Mouse (Mus musculus): ENCODE measurements around the gene Samd14. TPM values are rescaled to one million over a fixed set of nuclear protein-coding genes. Genes with fewer than 3 reads are reported as not detected.

Samd14 gene
- polyA plus RNA-seq, 1 experiment from 2014 or later: 15.0 TPM

DNA sequence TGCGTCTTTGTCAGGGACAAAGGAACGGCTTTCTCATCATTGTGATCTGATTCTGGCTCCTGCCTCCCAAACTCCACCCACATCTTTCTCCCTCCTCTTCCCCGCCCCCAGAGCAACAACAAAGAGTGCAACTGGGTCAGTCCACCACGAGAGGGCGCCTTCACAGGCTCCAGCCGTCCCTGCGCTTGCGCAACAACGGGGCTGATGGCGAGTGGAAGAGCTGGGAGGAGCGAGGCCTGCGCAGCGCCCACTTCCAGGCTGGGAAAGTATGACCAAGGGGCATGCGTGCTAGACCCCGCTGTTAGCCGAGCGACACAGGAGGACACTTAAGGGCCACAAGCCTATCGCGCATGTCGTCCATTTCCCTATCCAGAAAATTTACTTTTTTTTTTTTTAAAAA lies 30.7 kb upstream of the Samd14 start:
- no peak overlapping the region for H3K9ac ChIP-seq
- peak; percentile 94 for ATAC-seq
- H3K4me3 ChIP-seq (replicated peaks): peak overlapping the region; percentile 10; the same call in 1 of the 2 replicates
- H3K9me3 ChIP-seq: no peaks in the 10 kb centered on the region
- under 1% methylated on average over 20 of the region's 20 CpGs for WGBS
- no peak overlapping the region for H3K27ac ChIP-seq
- peak overlapping the region; percentile 61 for H3K4me2 ChIP-seq (replicated peaks)
- no peaks in the 10 kb centered on the region for H3K36me3 ChIP-seq
- H3K27me3 ChIP-seq (replicated peaks): no peaks in the 10 kb centered on the region
- 0 out of 2 replicates have a peak, but pooled peaks cover 5% of the 10 kb centered on the region for H3K4me1 ChIP-seq (replicated peaks)

DNA sequence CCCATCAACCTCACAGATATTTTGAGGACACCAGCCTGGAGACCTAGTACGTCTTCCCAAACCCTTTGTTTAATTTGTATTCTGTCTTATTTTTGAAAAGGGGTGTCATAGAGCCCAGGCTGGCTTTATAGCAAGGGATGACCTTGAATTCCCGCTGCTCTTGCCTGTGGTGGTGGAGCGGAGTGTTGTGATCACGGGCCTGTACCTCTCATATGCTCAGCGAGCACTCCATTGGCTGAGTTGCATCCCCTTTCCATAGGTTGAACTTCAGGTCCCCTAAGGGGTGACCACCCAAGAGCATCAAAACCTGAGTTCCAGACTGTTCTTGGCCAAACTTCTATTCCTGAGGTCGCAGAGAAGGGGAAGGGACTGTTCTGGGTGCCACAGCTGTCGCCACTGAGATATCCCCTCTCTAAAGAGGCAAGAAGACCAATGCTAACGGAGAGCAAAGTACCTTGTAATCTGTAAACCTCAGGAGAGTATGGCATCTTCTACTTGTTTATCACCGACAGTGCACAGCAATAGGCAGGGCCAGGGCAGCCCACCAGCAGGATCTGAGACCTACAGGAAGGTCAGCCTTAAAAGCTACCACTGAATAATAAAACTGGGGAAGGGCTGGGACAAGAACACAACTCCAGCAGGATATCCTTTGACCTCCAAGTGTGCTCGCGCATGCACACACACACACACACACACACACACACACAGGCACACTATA lies 30.1 kb upstream of the Samd14 start:
- peak; percentile 39 for ATAC-seq
- Histone ChIP-seq H3K9ac (no peak overlapping the region), H3K36me3 (no peaks in the 10 kb centered on the region), H3K27ac (no peak overlapping the region), H3K9me3 (no peaks in the 10 kb centered on the region), H3K27me3 (replicated peaks) (no peaks in the 10 kb centered on the region), H3K4me2 (replicated peaks) (peak overlapping the region; percentile 61), H3K4me3 (replicated peaks) (no peak overlapping the region), H3K4me1 (replicated peaks) (0 out of 2 replicates have a peak, but pooled peaks cover 5% of the 10 kb centered on the region)
- 68% methylated on average over 11 of the region's 11 CpGs for WGBS

DNA sequence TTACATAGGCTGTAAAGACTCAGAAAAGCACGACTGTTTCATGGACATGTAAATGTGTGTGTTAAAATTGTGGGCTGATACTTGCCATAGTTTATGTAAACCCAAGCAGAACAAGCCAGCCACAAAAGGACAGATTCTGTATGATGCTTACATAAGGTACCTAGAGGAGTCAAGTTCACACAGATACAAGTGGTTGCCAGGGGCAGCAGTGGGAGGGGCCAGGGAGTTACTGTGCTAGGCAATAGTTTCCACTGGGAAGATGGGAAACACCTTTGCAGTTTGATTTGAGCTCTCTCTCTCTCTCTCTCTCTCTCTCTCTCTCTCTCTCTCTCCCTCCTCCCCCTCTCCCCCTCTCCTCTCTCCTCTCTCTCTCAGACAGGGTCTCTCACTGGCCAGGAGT lies 24.5 kb upstream of the Samd14 start:
- Histone ChIP-seq H3K4me1 (replicated peaks) (peaks cover 22% of the 10 kb centered on the region), H3K4me3 (replicated peaks) (no peak overlapping the region), H3K4me2 (replicated peaks) (no peak overlapping the region), H3K36me3 (no peaks in the 10 kb centered on the region), H3K9ac (no peak overlapping the region), H3K9me3 (no peaks in the 10 kb centered on the region), H3K27me3 (replicated peaks) (no peaks in the 10 kb centered on the region), H3K27ac (peak overlapping the region; percentile 36; the same call in 1 of the 2 replicates)
- no peak for ATAC-seq
- 22% methylated on average over 1 of the region's 1 CpGs for WGBS

DNA sequence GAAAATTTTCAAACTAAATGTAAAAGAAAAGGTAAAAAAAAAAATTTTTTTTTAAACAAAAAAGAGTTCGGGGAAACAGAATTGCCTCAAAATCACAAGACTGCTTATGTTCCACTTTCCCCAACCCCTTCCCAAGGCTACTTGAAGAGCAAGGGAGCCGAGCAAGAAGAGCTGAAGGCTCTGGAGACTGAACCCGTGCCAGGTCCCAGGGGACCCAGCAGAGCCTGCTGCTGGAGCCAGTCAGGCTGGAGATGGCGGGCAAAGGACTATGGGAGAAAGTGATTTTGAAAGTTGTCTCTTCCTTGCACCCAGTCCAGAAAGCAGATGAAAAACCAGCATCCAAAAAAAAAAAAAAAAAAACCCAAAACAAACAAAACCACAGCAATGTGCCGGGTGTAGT lies 23.9 kb upstream of the Samd14 start:
- peaks cover 27% of the 10 kb centered on the region for H3K4me1 ChIP-seq (replicated peaks)
- no peak overlapping the region for H3K4me3 ChIP-seq (replicated peaks)
- H3K9ac ChIP-seq: no peak overlapping the region
- H3K4me2 ChIP-seq (replicated peaks): no peak overlapping the region
- 67% methylated on average over 5 of the region's 5 CpGs for WGBS
- H3K27me3 ChIP-seq (replicated peaks): no peaks in the 10 kb centered on the region
- no peaks in the 10 kb centered on the region for H3K36me3 ChIP-seq
- H3K27ac ChIP-seq: no peak overlapping the region
- no peak for ATAC-seq
- H3K9me3 ChIP-seq: no peaks in the 10 kb centered on the region

DNA sequence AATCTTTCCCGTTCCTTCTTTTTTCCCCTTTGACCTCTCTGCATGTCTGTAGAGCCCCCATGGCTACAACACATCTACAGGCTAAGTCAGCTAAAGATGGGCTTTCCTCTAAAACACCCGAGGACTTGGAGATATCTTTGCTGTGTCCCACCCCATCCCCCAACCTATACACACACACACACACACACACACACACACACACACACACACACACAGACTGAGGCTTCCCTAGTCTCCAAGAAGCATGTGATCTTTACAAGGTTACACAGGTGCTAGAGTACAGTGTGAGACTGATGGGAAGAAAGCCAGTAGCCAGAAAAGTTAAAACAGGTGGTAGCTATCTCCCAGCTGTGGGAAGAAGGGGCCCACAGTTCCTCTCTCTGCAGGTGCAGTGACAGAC lies 23.2 kb upstream of the Samd14 start:
- no peak for ATAC-seq
- H3K9me3 ChIP-seq: no peaks in the 10 kb centered on the region
- 58% methylated on average over 2 of the region's 2 CpGs for WGBS
- H3K9ac ChIP-seq: no peak overlapping the region
- H3K4me1 ChIP-seq (replicated peaks): peaks cover 27% of the 10 kb centered on the region
- H3K36me3 ChIP-seq: no peaks in the 10 kb centered on the region
- no peak overlapping the region for H3K27ac ChIP-seq
- H3K4me3 ChIP-seq (replicated peaks): no peak overlapping the region
- H3K27me3 ChIP-seq (replicated peaks): no peaks in the 10 kb centered on the region
- no peak overlapping the region for H3K4me2 ChIP-seq (replicated peaks)

DNA sequence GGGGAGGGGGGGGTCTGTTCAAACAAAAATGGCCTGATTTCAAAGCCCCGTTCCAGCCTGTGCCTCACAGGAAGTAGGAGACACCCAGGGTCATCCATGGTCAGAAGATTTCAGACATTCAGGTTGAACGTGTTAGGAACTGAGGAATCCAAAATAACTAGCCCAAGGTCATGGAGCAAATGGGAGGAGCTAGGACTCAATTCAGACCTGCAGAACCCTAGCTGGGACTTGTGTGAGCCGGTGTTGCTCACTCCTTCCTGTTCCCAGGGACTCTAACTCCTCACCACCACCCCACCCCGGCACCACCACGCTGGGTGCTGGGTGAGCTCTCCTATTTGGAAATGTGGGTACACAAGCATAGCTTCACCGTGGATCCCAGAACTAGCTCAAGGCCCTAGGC lies 22.3 kb upstream of the Samd14 start:
- H3K4me1 ChIP-seq (replicated peaks): peaks cover 32% of the 10 kb centered on the region
- H3K27me3 ChIP-seq (replicated peaks): no peaks in the 10 kb centered on the region
- 41% methylated on average over 6 of the region's 6 CpGs for WGBS
- no peak overlapping the region for H3K27ac ChIP-seq
- no peak overlapping the region for H3K9ac ChIP-seq
- H3K4me3 ChIP-seq (replicated peaks): no peak overlapping the region
- no peaks in the 10 kb centered on the region for H3K36me3 ChIP-seq
- H3K9me3 ChIP-seq: no peaks in the 10 kb centered on the region
- no peak overlapping the region for H3K4me2 ChIP-seq (replicated peaks)
- no peak for ATAC-seq

DNA sequence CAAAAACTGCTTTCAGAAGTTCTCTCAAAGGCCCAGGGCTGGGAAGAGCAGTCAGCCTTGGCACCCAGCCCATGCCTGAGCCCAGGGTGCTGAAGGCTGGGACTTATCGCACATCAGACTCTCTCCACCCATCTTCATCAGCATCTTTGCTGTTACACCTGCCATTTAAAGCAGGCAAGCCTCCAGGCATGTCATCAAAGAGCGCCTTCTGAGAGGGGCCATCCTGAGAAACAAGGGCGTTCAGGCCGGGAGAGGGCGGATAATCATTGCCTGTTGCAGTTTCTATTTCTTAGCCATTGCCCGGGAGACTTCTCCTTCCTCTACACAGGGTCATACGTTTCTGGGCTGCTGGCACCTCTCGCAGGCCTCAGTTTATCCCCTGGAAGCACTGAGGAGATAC lies 21.8 kb upstream of the Samd14 start:
- no peak overlapping the region for H3K27ac ChIP-seq
- no peaks in the 10 kb centered on the region for H3K36me3 ChIP-seq
- H3K9me3 ChIP-seq: no peaks in the 10 kb centered on the region
- H3K27me3 ChIP-seq (replicated peaks): no peaks in the 10 kb centered on the region
- H3K9ac ChIP-seq: no peak overlapping the region
- no peak for ATAC-seq
- no peak overlapping the region for H3K4me2 ChIP-seq (replicated peaks)
- peaks cover 37% of the 10 kb centered on the region for H3K4me1 ChIP-seq (replicated peaks)
- WGBS: 81% methylated on average over 8 of the region's 8 CpGs
- no peak overlapping the region for H3K4me3 ChIP-seq (replicated peaks)

DNA sequence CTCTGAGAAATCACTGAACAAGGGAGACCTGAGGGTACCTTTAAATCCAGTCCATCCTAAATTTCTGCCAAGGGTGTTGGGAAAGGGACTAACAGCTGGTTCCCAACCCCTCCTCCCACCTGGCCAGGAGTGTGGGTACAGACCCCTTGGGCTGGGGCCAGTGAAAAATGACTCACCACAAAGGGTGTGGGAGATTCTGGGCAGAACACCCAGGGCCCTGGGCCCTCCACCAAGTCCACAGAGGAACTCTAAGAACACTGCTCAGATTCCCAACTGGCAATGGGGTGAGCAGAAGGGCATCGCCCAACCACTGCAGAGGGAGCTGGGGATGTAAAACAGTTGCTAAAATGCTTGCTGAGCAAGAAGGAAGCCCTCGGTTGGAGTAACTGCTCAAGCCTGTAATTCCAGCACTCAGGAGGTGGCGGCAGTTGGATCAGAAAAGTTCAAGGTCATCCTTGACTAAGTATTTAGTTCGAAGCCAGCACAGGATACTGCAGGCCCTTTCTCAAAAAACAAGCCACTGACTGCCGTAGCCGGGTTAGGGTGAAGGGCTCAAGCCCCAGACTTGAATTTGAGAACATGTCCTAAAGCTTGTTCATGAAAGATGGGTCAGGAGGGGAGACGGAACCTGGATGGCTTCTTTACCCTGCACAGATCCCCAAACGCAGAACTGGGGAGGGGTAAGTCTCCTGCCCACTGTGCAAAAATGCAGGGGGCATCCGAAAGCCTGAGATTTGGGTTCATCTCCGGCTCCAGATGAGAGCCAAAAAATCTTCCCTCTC lies 20.7 kb upstream of the Samd14 start:
- peak overlapping the region; percentile 93 for H3K4me2 ChIP-seq (replicated peaks)
- H3K36me3 ChIP-seq: no peaks in the 10 kb centered on the region
- peak overlapping the region; percentile 52 for H3K9ac ChIP-seq
- H3K27me3 ChIP-seq (replicated peaks): no peaks in the 10 kb centered on the region
- H3K9me3 ChIP-seq: no peaks in the 10 kb centered on the region
- H3K4me1 ChIP-seq (replicated peaks): peaks cover 49% of the 10 kb centered on the region
- H3K4me3 ChIP-seq (replicated peaks): peak overlapping the region; percentile 47
- WGBS: 17% methylated on average over 10 of the region's 10 CpGs
- no peak for ATAC-seq
- H3K27ac ChIP-seq: peak overlapping the region; percentile 92

DNA sequence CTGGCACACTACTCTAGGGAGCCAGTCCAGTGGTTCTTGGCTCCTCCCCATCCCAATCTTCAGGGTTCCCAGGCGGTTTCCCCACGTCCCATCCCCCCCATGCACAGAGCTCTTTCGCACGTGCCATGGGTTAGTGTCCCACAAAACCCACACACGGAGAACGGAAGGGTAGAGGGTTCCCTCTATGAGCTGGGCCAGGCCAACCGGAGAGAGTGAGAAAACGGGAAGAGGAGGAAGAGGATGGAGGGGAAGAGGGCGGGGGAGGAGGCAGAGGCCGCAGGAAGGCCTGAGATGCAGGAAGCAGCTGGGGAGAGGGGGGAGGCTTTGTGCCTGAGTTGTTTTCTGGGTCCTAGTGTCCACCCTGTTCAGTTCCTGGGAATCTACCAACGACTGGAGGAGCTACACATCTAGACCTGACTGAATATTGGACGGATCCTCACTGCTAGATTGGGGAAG lies 20.1 kb upstream of the Samd14 start:
- peak overlapping the region; percentile 93 for H3K4me2 ChIP-seq (replicated peaks)

DNA sequence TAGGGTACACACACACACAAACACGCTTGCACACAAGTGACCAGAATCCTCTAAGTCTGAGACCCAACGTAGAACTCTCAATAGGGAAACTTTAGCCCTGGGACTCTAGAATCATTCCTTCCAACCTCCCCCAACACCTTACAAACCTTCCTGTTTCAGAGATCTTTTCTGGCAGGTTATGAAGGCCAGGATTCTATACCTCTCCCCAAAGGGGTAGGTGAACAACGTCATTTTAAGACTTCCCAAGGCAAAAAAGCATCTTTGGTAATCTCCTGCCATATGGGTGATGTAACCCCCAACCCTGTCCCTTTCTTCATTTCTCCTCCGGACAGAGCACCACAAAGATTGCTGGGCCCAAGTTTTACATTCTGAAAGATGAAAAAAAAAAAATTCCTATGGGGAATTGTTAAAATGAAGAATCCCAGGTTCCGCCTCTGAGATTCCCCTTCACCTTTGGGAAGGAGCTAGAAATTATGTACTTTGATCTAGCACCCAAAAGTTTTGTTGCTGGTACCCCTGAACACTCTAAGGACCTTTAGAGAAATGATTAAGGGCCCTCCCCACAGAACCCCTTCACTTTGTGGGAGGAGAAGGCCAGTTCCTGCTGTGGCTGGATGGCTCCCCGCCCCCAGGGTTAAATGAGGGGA lies 19.5 kb upstream of the Samd14 start:
- no peak for ATAC-seq
- H3K9ac ChIP-seq: peak overlapping the region; percentile 82
- H3K27me3 ChIP-seq (replicated peaks): no peaks in the 10 kb centered on the region
- H3K4me3 ChIP-seq (replicated peaks): peak overlapping the region; percentile 91
- H3K4me2 ChIP-seq (replicated peaks): peak overlapping the region; percentile 93
- H3K36me3 ChIP-seq: no peaks in the 10 kb centered on the region
- WGBS: 54% methylated on average over 6 of the region's 6 CpGs
- no peaks in the 10 kb centered on the region for H3K9me3 ChIP-seq
- peak overlapping the region; percentile 92 for H3K27ac ChIP-seq
- peaks cover 61% of the 10 kb centered on the region for H3K4me1 ChIP-seq (replicated peaks)

More for the DNA sequence above, 20.1 kb upstream of the Samd14 start:
- WGBS: 1% methylated on average over 12 of the region's 12 CpGs
- Histone ChIP-seq H3K27me3 (replicated peaks) (no peaks in the 10 kb centered on the region), H3K9me3 (no peaks in the 10 kb centered on the region), H3K36me3 (no peaks in the 10 kb centered on the region), H3K4me3 (replicated peaks) (peak overlapping the region; percentile 47), H3K27ac (peak overlapping the region; percentile 92), H3K9ac (peak overlapping the region; percentile 52), H3K4me1 (replicated peaks) (peaks cover 55% of the 10 kb centered on the region)
- peak; percentile 62 for ATAC-seq

DNA sequence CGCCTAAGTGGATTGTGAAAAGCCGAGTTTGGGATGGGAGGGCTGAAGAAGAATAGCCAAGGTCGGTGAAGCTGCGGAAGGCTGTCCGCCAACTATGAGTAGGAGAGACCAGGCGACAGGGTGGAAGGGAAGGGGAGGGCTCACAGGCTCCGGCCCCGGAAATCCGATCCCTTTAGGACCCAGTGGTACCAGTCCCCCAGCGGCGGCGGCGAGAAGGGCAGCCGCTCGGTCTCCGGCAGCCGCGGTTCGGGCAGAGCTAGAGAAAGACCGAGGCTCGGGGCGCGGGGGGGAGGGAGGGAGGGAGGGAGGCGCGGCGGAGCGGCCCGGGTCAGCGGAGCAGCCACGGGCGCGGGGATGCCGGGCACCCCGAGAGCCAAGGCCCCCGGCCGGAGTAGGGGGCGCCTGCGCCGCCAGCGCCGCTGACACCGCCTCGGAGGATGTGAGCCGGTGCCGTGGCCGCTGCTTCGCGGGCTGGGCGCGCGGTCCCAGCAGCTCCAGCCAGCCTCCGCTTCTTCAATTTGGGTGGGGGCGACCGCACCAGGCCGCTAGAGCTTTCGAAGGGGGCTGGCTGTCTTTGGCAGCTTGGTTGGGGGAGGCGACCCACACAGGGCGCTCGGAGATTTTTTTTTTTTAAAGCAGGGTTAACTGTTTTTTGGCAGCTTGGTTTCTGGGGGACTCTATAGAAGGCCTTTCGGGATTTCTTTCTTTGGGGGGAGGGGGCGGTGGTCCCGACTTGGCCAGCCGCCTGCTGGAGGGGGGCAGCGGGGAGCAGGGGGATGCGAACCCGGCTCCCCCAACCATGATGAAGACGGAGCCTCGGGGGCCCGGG lies 18.7 kb upstream of the Samd14 start, which contains the start of gene Ppp1r9b:
Gene Ppp1r9b, plus strand, starts transcription at position 287 of the 829 bp plus-strand sequence.
- Histone ChIP-seq H3K27me3 (replicated peaks) (no peaks in the 10 kb centered on the region), H3K9me3 (no peaks in the 10 kb centered on the region), H3K4me1 (replicated peaks) (peaks cover 65% of the 10 kb centered on the region), H3K4me3 (replicated peaks) (peak within 1 kb of the TSS; percentile 91), H3K36me3 (no peaks in the 10 kb centered on the region), H3K9ac (peak within 1 kb of the TSS; percentile 82), H3K4me2 (replicated peaks) (peak within 1 kb of the TSS; percentile 93), H3K27ac (peak within 1 kb of the TSS; percentile 92)
- peak; percentile 84 for ATAC-seq
- WGBS: under 1% methylated on average over 63 of the region's 69 CpGs
